Mouse (Mus musculus) heart, adult 2 months (tissue): ENCODE results near the gene Ttc9. TPM values are rescaled to one million over a fixed set of nuclear protein-coding genes. Genes with fewer than 3 reads are reported as not detected.

Source experiments
- DNase-seq, 2 experiments: peaks; one replicate each; pipeline ENCODE4 v3.0.0; 2021
- H3K27ac ChIP-seq: fragments of 200-600 bp; 2 replicates; pipeline ENCODE4 v1.8.1; 2022
- H3K27me3 ChIP-seq: fragments of 200-500 bp; 2 replicates; pipeline ENCODE4 v1.6.1; 2012; ENCODE audit warnings: mild to moderate bottlenecking, low read length, inconsistent platforms, mixed read lengths; ENCODE audit not compliant: control insufficient read depth, insufficient read depth
- H3K36me3 ChIP-seq: fragments of 200-500 bp; 2 replicates; pipeline ENCODE4 v1.6.1; 2012; ENCODE audit warnings: low read length, inconsistent platforms; ENCODE audit not compliant: control insufficient read depth, insufficient read depth
- H3K4me1 ChIP-seq: fragments of 200-500 bp; 2 replicates; pipeline ENCODE4 v1.6.1; 2011; ENCODE audit warnings: low read length; ENCODE audit not compliant: control insufficient read depth, insufficient read depth
- H3K4me3 ChIP-seq: fragments of 200-600 bp; 2 replicates; pipeline ENCODE4 v1.8.1; 2022
- H3K79me2 ChIP-seq: fragments of 200-500 bp; replicated peaks from 2 replicates; pipeline ENCODE4 v1.6.1; 2012; ENCODE audit warnings: mild to moderate bottlenecking, inconsistent platforms, low read length, moderate library complexity, mixed read lengths; ENCODE audit not compliant: control insufficient read depth, insufficient read depth
- H3K9ac ChIP-seq: fragments of 200-500 bp; 2 replicates; pipeline ENCODE4 v1.6.1; 2012; ENCODE audit warnings: low read depth, mild to moderate bottlenecking, control low read depth, inconsistent platforms, low read length, mixed read lengths
- CTCF ChIP-seq: fragments of 200-600 bp; IDR thresholded peaks from 2 replicates; pipeline ENCODE4 v1.8.1; 2022; ENCODE audit warnings: antibody characterized with exemption, mild to moderate bottlenecking, moderate library complexity
- EP300 ChIP-seq: fragments of 200-500 bp; IDR thresholded peaks from 2 replicates; pipeline ENCODE4 v1.6.1; 2011; ENCODE audit warnings: low read depth, low read length, control low read depth; ENCODE audit not compliant: insufficient read depth
- POLR2A ChIP-seq: fragments of 200-500 bp; IDR thresholded peaks from 2 replicates; pipeline ENCODE4 v1.6.1; 2011; ENCODE audit warnings: mild to moderate bottlenecking, low read depth, low read length, control low read depth; ENCODE audit not compliant: insufficient read depth
- WGBS: fragments of 180-500 bp; shearing (Covaris S2); methylation state at CpG from one replicate; pipeline ENCODE4 v1.1.7; 2018; 5-methylcytosine and 5-hydroxymethylcytosine counted together
- intact Hi-C: fragments of 180-260 bp; cut with DNase I; formaldehyde crosslinking; loops from one replicate; pipeline ENCODE4 v1.15.1; 2025
- polyA plus RNA-seq: library from polyadenylated mRNA; depleted of rRNA; stranded (reverse); fragments of >200 nt; gene quantifications from 2 replicates; pipeline ENCODE4 v1.2.3, GENCODE M21; 2012
- total RNA-seq, 2 experiments: library from RNA; stranded (reverse); gene quantifications; 2 replicates each; pipeline ENCODE4 v1.2.3; 2021

Ttc9 gene
- total and polyA plus RNA-seq, 3 experiments, result 1.7 to 2.2 (median 2.0) TPM

- WGBS, result 73% methylated on average over 3 of the region's 3 CpGs
- intact Hi-C loops, result no loop called here
Observed at GRCm38 (mm10) chr12:81685981-81686380, 54.9 kb downstream of the Ttc9 start.

GRCm38 (mm10) chr12:81686406-81687117, 55.5 kb downstream of the Ttc9 start:
- no peaks in the 10 kb centered on the region for H3K79me2 ChIP-seq
- DNase-seq, result no peak
- H3K9ac ChIP-seq, result no peak overlapping the region
- no peaks in the 10 kb centered on the region for H3K27me3 ChIP-seq
- no peaks in the 10 kb centered on the region for H3K36me3 ChIP-seq
- no peak overlapping the region for H3K4me3 ChIP-seq
- peaks cover 6% of the 10 kb centered on the region for H3K4me1 ChIP-seq
- intact Hi-C loops, result no loop called here
- H3K27ac ChIP-seq, result no peak overlapping the region
- no peak for TF ChIP-seq POLR2A
- no peak for TF ChIP-seq CTCF
- TF ChIP-seq EP300, result no peak
- 69% methylated on average over 12 of the region's 12 CpGs for WGBS

More at GRCm38 (mm10) chr12:81685981-81686380, 54.9 kb downstream of the Ttc9 start:
- Histone ChIP-seq H3K27ac (no peak overlapping the region), H3K4me3 (no peak overlapping the region), H3K36me3 (no peaks in the 10 kb centered on the region), H3K4me1 (peaks cover 6% of the 10 kb centered on the region), H3K79me2 (no peaks in the 10 kb centered on the region), H3K27me3 (no peaks in the 10 kb centered on the region), H3K9ac (no peak overlapping the region)
- TF ChIP-seq CTCF (no peak), EP300 (no peak), POLR2A (no peak)
- DNase-seq, result no peak

GRCm38 (mm10) chr12:81687873-81688272, 56.8 kb downstream of the Ttc9 start:
- TF ChIP-seq POLR2A, result no peak
- TF ChIP-seq CTCF, result no peak
- no peak for TF ChIP-seq EP300
- Histone ChIP-seq H3K27ac (no peak overlapping the region), H3K79me2 (no peaks in the 10 kb centered on the region)

GRCm38 (mm10) chr12:81688537-81688936, 57.5 kb downstream of the Ttc9 start:
- Histone ChIP-seq H3K4me3 (no peak overlapping the region), H3K79me2 (no peaks in the 10 kb centered on the region), H3K9ac (no peak overlapping the region), H3K4me1 (peaks cover 6% of the 10 kb centered on the region), H3K27me3 (no peaks in the 10 kb centered on the region), H3K36me3 (no peaks in the 10 kb centered on the region), H3K27ac (no peak overlapping the region)
- WGBS, result 28% methylated on average over 4 of the region's 4 CpGs
- DNase-seq, result peak; percentile 39 to 53
- TF ChIP-seq POLR2A (no peak), EP300 (no peak), CTCF (peak; percentile 35)
- intact Hi-C loops, result no loop called here

More at GRCm38 (mm10) chr12:81687873-81688272, 56.8 kb downstream of the Ttc9 start:
- Histone ChIP-seq H3K36me3 (no peaks in the 10 kb centered on the region), H3K9ac (no peak overlapping the region), H3K27me3 (no peaks in the 10 kb centered on the region), H3K4me3 (no peak overlapping the region), H3K4me1 (peaks cover 6% of the 10 kb centered on the region)
- 80% methylated on average over 5 of the region's 5 CpGs for WGBS
- intact Hi-C loops, result no loop called here
- no peak for DNase-seq

- no peak for DNase-seq
- TF ChIP-seq CTCF (no peak), POLR2A (no peak)
- WGBS, result 37% methylated on average over 4 of the region's 4 CpGs
- Histone ChIP-seq H3K4me3 (no peak overlapping the region), H3K9ac (no peak overlapping the region), H3K36me3 (no peaks in the 10 kb centered on the region), H3K4me1 (peaks cover 6% of the 10 kb centered on the region), H3K27ac (no peak overlapping the region), H3K27me3 (no peaks in the 10 kb centered on the region), H3K79me2 (no peaks in the 10 kb centered on the region)
- intact Hi-C loops, result no loop called here
Observed at GRCm38 (mm10) chr12:81689505-81690056, 58.5 kb downstream of the Ttc9 start.

- intact Hi-C loops, result no loop called here
- no peak overlapping the region for H3K4me3 ChIP-seq
Observed at GRCm38 (mm10) chr12:81690111-81690510, 59.1 kb downstream of the Ttc9 start.

More at GRCm38 (mm10) chr12:81690111-81690510, 59.1 kb downstream of the Ttc9 start:
- DNase-seq, result no peak
- Histone ChIP-seq H3K27me3 (no peaks in the 10 kb centered on the region), H3K27ac (no peak overlapping the region; the same call in 1 of the 2 replicates), H3K79me2 (no peaks in the 10 kb centered on the region), H3K9ac (no peak overlapping the region), H3K36me3 (no peaks in the 10 kb centered on the region), H3K4me1 (peaks cover 6% of the 10 kb centered on the region)
- WGBS, result 86% methylated on average over 15 of the region's 15 CpGs
- TF ChIP-seq CTCF (no peak), POLR2A (no peak), EP300 (no peak)
